Mouse (Mus musculus) limb, embryonic 14.5 days (tissue): Measurements from ENCODE around the gene Mymk. TPM values are rescaled to one million over a fixed set of nuclear protein-coding genes. Genes with fewer than 3 reads are reported as not detected.

Experiments used
- ATAC-seq: fragments of 200-750 bp; cut with Nextera tagmentation; 2 replicates; pipeline ENCODE4 v1.8.0; 2017; ENCODE audit warnings: low read depth, moderate number of reproducible peaks, moderate TSS enrichment; ENCODE audit not compliant: low FRiP score
- DNase-seq: peaks from one replicate; pipeline ENCODE4 v3.0.0-alpha.2; 2015; ENCODE audit warnings: low spot score
- H3K27ac ChIP-seq: fragments of 300-500 bp; sonication (generic); replicated peaks from 2 replicates; pipeline ENCODE4 v1.5.1; 2014; ENCODE audit warnings: low read depth, mild to moderate bottlenecking, low read length, moderate library complexity, mixed read lengths
- H3K27me3 ChIP-seq: fragments of 300-500 bp; sonication (generic); 2 replicates; pipeline ENCODE4 v1.6.1; 2014; ENCODE audit warnings: low read length, mixed read lengths; ENCODE audit not compliant: control insufficient read depth, insufficient read depth
- H3K36me3 ChIP-seq: fragments of 300-500 bp; sonication (generic); 2 replicates; pipeline ENCODE4 v1.6.1; 2014; ENCODE audit warnings: mild to moderate bottlenecking, low read length, moderate library complexity, mixed read lengths; ENCODE audit not compliant: control insufficient read depth, insufficient read depth
- H3K4me1 ChIP-seq: fragments of 300-500 bp; sonication (generic); 2 replicates; pipeline ENCODE4 v1.6.1; 2014; ENCODE audit warnings: antibody characterized with exemption, low read length, mixed read lengths; ENCODE audit not compliant: control insufficient read depth, insufficient read depth
- H3K4me2 ChIP-seq: fragments of 300-500 bp; sonication (generic); replicated peaks from 2 replicates; pipeline ENCODE4 v1.6.1; 2014; ENCODE audit warnings: low read depth, mild to moderate bottlenecking, low read length, moderate library complexity; ENCODE audit not compliant: severe bottlenecking
- H3K4me3 ChIP-seq: fragments of 300-500 bp; sonication (generic); replicated peaks from 2 replicates; pipeline ENCODE4 v1.5.1; 2014; ENCODE audit warnings: low read length
- H3K9ac ChIP-seq: fragments of 300-500 bp; sonication (generic); 2 replicates; pipeline ENCODE4 v1.6.1; 2014; ENCODE audit warnings: mild to moderate bottlenecking, low read depth, low read length, moderate library complexity; ENCODE audit not compliant: severe bottlenecking
- H3K9me3 ChIP-seq: fragments of 300-500 bp; sonication (generic); 2 replicates; pipeline ENCODE4 v1.6.1; 2016; ENCODE audit warnings: low read length; ENCODE audit not compliant: control insufficient read depth
- POLR2A ChIP-seq: fragments of 200-500 bp; IDR thresholded peaks from 2 replicates; pipeline ENCODE4 v1.8.0; 2012; ENCODE audit warnings: inconsistent platforms, mild to moderate bottlenecking, moderate library complexity, borderline replicate concordance; ENCODE audit not compliant: insufficient read depth, insufficient read length; ENCODE audit errors: extremely low read depth
- WGBS: fragments of 180-500 bp; shearing (Covaris S2); extraction: QIAGEN DNeasy Blood & Tissue Kit; methylation state at CpG from one replicate; pipeline ENCODE4 v1.1.7; 2014; 5-methylcytosine and 5-hydroxymethylcytosine counted together
- polyA plus RNA-seq, 2 experiments: library from polyadenylated mRNA; depleted of rRNA in 1 of 2; stranded (reverse) in 1 of 2; unstranded in 1 of 2; fragments of >200 nt; fragmentation: Nextera tagmentation in 1 of 2; extraction: Ambion mirVana in 1 of 2; gene quantifications; 2 replicates each; pipeline versions ENCODE4 v1.2.1 to v1.2.3; 2012 to 2014

Mymk gene
- polyA plus RNA-seq, 2 experiments, result 46.8 to 70.4 TPM

- Histone ChIP-seq H3K9ac (no peak overlapping the region), H3K27me3 (no peaks in the 10 kb centered on the region), H3K4me1 (peaks cover 24% of the 10 kb centered on the region), H3K4me3 (no peak overlapping the region), H3K27ac (no peak overlapping the region), H3K9me3 (no peaks in the 10 kb centered on the region), H3K36me3 (no peaks in the 10 kb centered on the region), H3K4me2 (no peak overlapping the region)
- TF ChIP-seq POLR2A, result no peak
- ATAC-seq, result no peak
- WGBS, result 84% methylated on average over 5 of the region's 5 CpGs
- DNase-seq, result no peak
Measured at GRCm38 (mm10) chr2:27087581-27087980, 15.6 kb upstream of the Mymk start.

GRCm38 (mm10) chr2:27086483-27087010, 14.6 kb upstream of the Mymk start:
- DNase-seq (no peak), ATAC-seq (no peak)
- Histone ChIP-seq H3K4me2 (no peak overlapping the region), H3K27me3 (no peaks in the 10 kb centered on the region), H3K4me3 (no peak overlapping the region), H3K9ac (no peak overlapping the region), H3K36me3 (no peaks in the 10 kb centered on the region), H3K9me3 (no peaks in the 10 kb centered on the region), H3K4me1 (peaks cover 24% of the 10 kb centered on the region), H3K27ac (no peak overlapping the region)
- WGBS, result 86% methylated on average over 4 of the region's 4 CpGs
- no peak for TF ChIP-seq POLR2A

GRCm38 (mm10) chr2:27085801-27086200, 13.8 kb upstream of the Mymk start:
- DNase-seq (peak; percentile 60), ATAC-seq (no peak)
- no peak overlapping the region for H3K9ac ChIP-seq

GRCm38 (mm10) chr2:27084963-27085362, 13.0 kb upstream of the Mymk start:
- 0 out of 2 replicates have a peak, but pooled peaks have one; percentile 28 for ATAC-seq
- TF ChIP-seq POLR2A, result no peak
- DNase-seq, result no peak
- H3K4me1 ChIP-seq, result peaks cover 29% of the 10 kb centered on the region
- WGBS, result 23% methylated on average over 8 of the region's 8 CpGs
- no peaks in the 10 kb centered on the region for H3K27me3 ChIP-seq
- no peak overlapping the region for H3K4me2 ChIP-seq
- H3K4me3 ChIP-seq, result no peak overlapping the region
- no peaks in the 10 kb centered on the region for H3K36me3 ChIP-seq
- H3K9ac ChIP-seq, result no peak overlapping the region
- H3K27ac ChIP-seq, result no peak overlapping the region
- H3K9me3 ChIP-seq, result no peaks in the 10 kb centered on the region

More at GRCm38 (mm10) chr2:27085801-27086200, 13.8 kb upstream of the Mymk start:
- no peak overlapping the region for H3K4me3 ChIP-seq
- no peak overlapping the region for H3K4me2 ChIP-seq
- 7% methylated on average over 2 of the region's 2 CpGs for WGBS
- no peak overlapping the region for H3K27ac ChIP-seq
- no peaks in the 10 kb centered on the region for H3K9me3 ChIP-seq
- H3K4me1 ChIP-seq, result peaks cover 24% of the 10 kb centered on the region
- no peak for TF ChIP-seq POLR2A
- no peaks in the 10 kb centered on the region for H3K27me3 ChIP-seq
- H3K36me3 ChIP-seq, result no peaks in the 10 kb centered on the region

DNA sequence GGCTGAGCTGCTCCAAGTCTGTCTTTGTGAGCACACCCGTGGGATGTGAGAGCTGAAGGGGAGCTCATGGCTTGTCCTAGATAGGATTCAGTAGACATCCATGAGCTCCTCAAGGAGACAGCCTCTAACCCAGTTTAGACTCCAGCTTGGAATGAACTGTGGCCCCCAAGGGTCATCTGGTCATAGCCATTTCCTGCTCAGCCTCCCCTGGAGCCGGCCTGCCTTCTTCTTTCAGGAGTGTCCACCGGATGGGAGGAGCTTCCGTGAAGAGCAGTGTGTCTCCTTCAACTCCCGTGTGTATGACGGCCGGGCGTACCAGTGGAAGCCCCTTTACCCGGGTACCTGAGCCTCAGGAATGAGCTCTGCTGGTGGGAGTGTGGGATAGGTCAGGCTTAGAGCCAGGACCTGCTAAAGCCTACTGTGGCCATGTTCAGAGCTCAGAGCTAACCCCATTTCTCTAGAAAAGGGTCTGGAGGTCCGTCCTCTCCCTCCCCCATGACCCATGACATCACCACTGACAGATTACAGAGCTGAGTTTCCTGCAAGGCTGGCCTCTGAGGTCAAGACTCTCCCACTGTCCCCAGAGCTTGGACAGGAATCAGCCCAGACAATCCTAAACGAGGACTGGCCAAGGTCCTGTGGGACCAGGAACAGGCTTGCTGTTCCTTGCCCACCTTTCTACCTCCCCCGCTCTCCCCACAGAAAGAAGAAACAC, 11.9 kb upstream of the Mymk start:
- TF ChIP-seq POLR2A, result no peak
- H3K4me3 ChIP-seq, result no peak overlapping the region
- H3K27me3 ChIP-seq, result no peaks in the 10 kb centered on the region
- no peaks in the 10 kb centered on the region for H3K9me3 ChIP-seq
- peaks cover 39% of the 10 kb centered on the region for H3K4me1 ChIP-seq
- ATAC-seq, result no peak
- no peak for DNase-seq
- no peak overlapping the region for H3K27ac ChIP-seq
- WGBS, result 67% methylated on average over 12 of the region's 12 CpGs
- H3K4me2 ChIP-seq, result no peak overlapping the region
- H3K36me3 ChIP-seq, result no peaks in the 10 kb centered on the region
- no peak overlapping the region for H3K9ac ChIP-seq

DNA sequence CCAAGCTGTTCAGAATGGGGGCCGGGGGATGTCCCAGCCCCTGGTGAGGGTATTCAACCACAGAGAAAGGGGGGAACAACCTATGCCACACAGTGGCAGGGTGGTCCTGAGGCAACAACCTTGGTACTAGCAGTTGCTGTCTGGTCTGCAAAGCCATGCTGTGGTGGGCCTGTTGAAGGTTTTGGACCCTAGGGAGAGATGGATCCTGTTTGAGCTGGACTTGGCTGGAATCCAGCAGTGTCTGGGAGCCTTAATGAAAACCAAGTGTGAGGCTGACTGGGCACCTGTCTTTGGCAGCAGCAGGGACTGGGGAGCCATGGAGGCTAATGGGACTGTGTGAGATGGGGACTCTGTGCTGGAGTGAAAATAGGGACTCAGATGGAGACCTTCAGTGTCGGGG, 7.7 kb upstream of the Mymk start:
- Histone ChIP-seq H3K9me3 (no peaks in the 10 kb centered on the region), H3K36me3 (no peaks in the 10 kb centered on the region), H3K4me2 (peak overlapping the region; percentile 26), H3K27ac (no peak overlapping the region), H3K4me3 (peak overlapping the region; percentile 19), H3K27me3 (no peaks in the 10 kb centered on the region), H3K4me1 (peaks cover 53% of the 10 kb centered on the region), H3K9ac (no peak overlapping the region)
- WGBS, result 10% methylated on average over 2 of the region's 2 CpGs
- peak; percentile 71 for DNase-seq
- TF ChIP-seq POLR2A, result no peak
- ATAC-seq, result peak; percentile 28
